In genomic region chr9:69331790-69332189, GRCm38 (mm10) we compare ENCODE assay signal across 17 mouse cellular contexts.
DNase-seq lines count a peak whose midpoint lies in the region; ATAC-seq lines count a peak whose summit lies in the region.
"Had no signal": no experiment of that assay in that cellular context is flagged by ENCODE, and none has a peak within 500 bp of the region (broad histone marks: within the 10 kb centered on the region; RNA-seq: fewer than 3 reads in every experiment).

No protein-coding gene starts in this region.

- H3K27me3 ChIP-seq in kidney, embryonic 15.5 days, result no peaks in the 10 kb centered on the region
- H3K27me3 ChIP-seq: heart, embryonic 13.5 days; hindbrain, embryonic 15.5 days; lung, embryonic 15.5 days had no signal

- no peak overlapping the region for H3K9ac ChIP-seq in kidney, embryonic 15.5 days
- H3K9ac ChIP-seq: heart, embryonic 13.5 days; hindbrain, embryonic 15.5 days; lung, embryonic 15.5 days had no signal

- WGBS in kidney, embryonic 15.5 days, result 83% methylated on average over 3 of the region's 3 CpGs

- H3K4me3 ChIP-seq in kidney, embryonic 15.5 days (replicated peaks), result no peak overlapping the region
- H3K4me3 ChIP-seq: heart, embryonic 13.5 days; hindbrain, embryonic 15.5 days; lung, embryonic 15.5 days; midbrain, embryonic 10.5 days had no signal

- peaks cover 15% of the 10 kb centered on the region for H3K4me1 ChIP-seq in kidney, embryonic 15.5 days

- intact Hi-C loops in left cerebral cortex, postnatal 25 days (cut with DNase I), result no loop called here

- peak; percentile 65 for DNase-seq in kidney, adult 11 months
- DNase-seq in lung, postnatal 10 days, result peak; percentile 47
- no peak for DNase-seq in lung, postnatal 4 days
- peak; percentile 71 for DNase-seq in gonadal fat pad, adult 2 months (ENCODE audit: low read depth)
- DNase-seq in left cerebral cortex, postnatal 25 days (ENCODE audit: low spot score in 2 of 2), result no peak
- DNase-seq: cerebellum, postnatal 10 days; heart, postnatal 36 days; right cerebral cortex, adult 18-20 months; spleen, adult 18-20 months; thymus, adult 18-20 months had no signal

- no peak overlapping the region for H3K4me2 ChIP-seq in kidney, embryonic 15.5 days
- H3K4me2 ChIP-seq: heart, embryonic 13.5 days; hindbrain, embryonic 15.5 days; lung, embryonic 15.5 days had no signal

- no peak for ATAC-seq in kidney, embryonic 15.5 days (replicated peaks; ENCODE audit: low FRiP score)
- no peak for ATAC-seq in erythroid progenitor cell, adult 5-6 weeks (replicated peaks; ENCODE audit: low FRiP score, poor library complexity, severe bottlenecking)
- ATAC-seq: intestine, embryonic 16.5 days had no signal

- no peaks in the 10 kb centered on the region for H3K36me3 ChIP-seq in kidney, embryonic 15.5 days
- H3K36me3 ChIP-seq: heart, embryonic 13.5 days; hindbrain, embryonic 15.5 days; lung, embryonic 15.5 days; midbrain, embryonic 10.5 days had no signal

- no peak overlapping the region for H3K27ac ChIP-seq in kidney, embryonic 15.5 days
- H3K27ac ChIP-seq: heart, embryonic 13.5 days; hindbrain, embryonic 15.5 days; lung, embryonic 15.5 days; midbrain, embryonic 10.5 days had no signal

- no peaks in the 10 kb centered on the region for H3K9me3 ChIP-seq in kidney, embryonic 15.5 days (replicated peaks)
- H3K9me3 ChIP-seq: heart, embryonic 13.5 days; hindbrain, embryonic 15.5 days; lung, embryonic 15.5 days; midbrain, embryonic 10.5 days had no signal

Comparison
In these comparisons a context has a peak if more than half of its experiments do, and no peak if none do; other contexts are left out.
1. DNase-seq: peak in kidney, adult 11 months (single experiment), lung, postnatal 10 days (single experiment) and gonadal fat pad, adult 2 months (single experiment); none in lung, postnatal 4 days (0 of 2) and left cerebral cortex, postnatal 25 days (0 of 2).